Mouse (Mus musculus): ENCODE results near the gene Txlnb. TPM values are rescaled to one million over a fixed set of nuclear protein-coding genes. Genes with fewer than 3 reads are reported as not detected.

Txlnb gene
- total and polyA plus RNA-seq, 3 experiments, result not detected

DNA sequence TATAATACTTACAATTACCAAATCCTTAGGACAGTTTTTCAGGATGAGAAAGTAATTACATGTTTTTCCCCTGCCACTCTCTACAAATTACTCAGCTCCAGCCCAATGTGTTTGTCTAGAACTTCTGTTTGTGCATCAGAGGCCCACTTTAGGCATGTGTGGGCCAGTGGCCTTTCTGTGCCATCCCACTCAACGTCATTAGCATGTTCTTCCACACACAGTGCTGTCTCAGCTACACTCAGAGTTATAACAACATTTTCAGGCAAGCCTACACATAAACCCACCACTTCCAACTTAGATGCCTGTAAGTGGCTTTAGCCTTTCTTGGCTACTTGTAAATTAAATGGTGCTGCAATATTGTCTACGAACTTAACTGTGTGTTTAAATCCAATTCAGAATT is 5.8 kb downstream of the Txlnb start:
- Histone ChIP-seq H3K4me1 (ENCODE audit: control insufficient read depth in 1 of 2, insufficient read depth in 2 of 2, low read length in 2 of 2) (no peaks in the 10 kb centered on the region), H3K4me3 (ENCODE audit: control insufficient read depth in 1 of 2, insufficient read depth in 1 of 2, low read depth in 2 of 2, low read length in 2 of 2) (no peak overlapping the region), H3K27me3 (ENCODE audit: control insufficient read depth in 1 of 2, insufficient read depth in 2 of 2, low read length in 2 of 2) (no peaks in the 10 kb centered on the region), H3K79me2 (ENCODE audit: control insufficient read depth, insufficient read depth, low read length, poor library complexity) (no peaks in the 10 kb centered on the region), H3K36me3 (ENCODE audit: control insufficient read depth in 1 of 2, insufficient read depth in 2 of 2, low read length in 2 of 2) (no peaks in the 10 kb centered on the region), H3K27ac (ENCODE audit: control insufficient read depth, low read depth, low read length) (no peak overlapping the region), H3K9me3 (replicated peaks; ENCODE audit: insufficient read depth, low read length) (no peaks in the 10 kb centered on the region), H3K9ac (ENCODE audit: control insufficient read depth, low read depth, low read length, poor library complexity, severe bottlenecking) (no peak overlapping the region)
- TF ChIP-seq CTCF (IDR thresholded peaks at IDR 0.05 in 2 of 3, conservative IDR thresholded peaks at IDR 0.05 in 1 of 3; ENCODE audit: control insufficient read depth in 1 of 3, insufficient read depth in 1 of 3, low read depth in 2 of 3, low read length in 3 of 3, poor library complexity in 1 of 3, severe bottlenecking in 1 of 3), result no peak
- TF ChIP-seq ZC3H11A (IDR thresholded peaks at IDR 0.05; ENCODE audit: low read depth, low read length), result no peak
- no peak for TF ChIP-seq JUND (IDR thresholded peaks at IDR 0.05; ENCODE audit: low read depth, low read length)
- no peak for TF ChIP-seq POLR2AphosphoS2 (IDR thresholded peaks at IDR 0.05; ENCODE audit: low read length)
- TF ChIP-seq RAD21 (IDR thresholded peaks at IDR 0.05; ENCODE audit: low read depth, low read length), result no peak
- TF ChIP-seq CHD2 (IDR thresholded peaks at IDR 0.05; ENCODE audit: low read length), result no peak
- TF ChIP-seq GATA1 (IDR thresholded peaks at IDR 0.05; ENCODE audit: low read depth, low read length), result no peak
- TF ChIP-seq USF2 (IDR thresholded peaks at IDR 0.05; ENCODE audit: borderline replicate concordance in 1 of 2, insufficient read depth in 1 of 2, low read depth in 1 of 2, low read length in 2 of 2), result no peak
- TF ChIP-seq ZNF384 (IDR thresholded peaks at IDR 0.05; ENCODE audit: low read depth, low read length), result no peak
- no peak for TF ChIP-seq UBTF (IDR thresholded peaks at IDR 0.05; ENCODE audit: borderline replicate concordance, insufficient read depth, low read depth, low read length)
- no peak for TF ChIP-seq MXI1 (IDR thresholded peaks at IDR 0.05; ENCODE audit: low read depth, low read length)
- TF ChIP-seq NELFE (IDR thresholded peaks at IDR 0.05; ENCODE audit: low read depth, low read length), result no peak
- no peak for TF ChIP-seq MAFK (IDR thresholded peaks at IDR 0.05; ENCODE audit: borderline replicate concordance, low read depth, low read length)
- TF ChIP-seq POLR2A (IDR thresholded peaks at IDR 0.05; ENCODE audit: control insufficient read depth in 1 of 2, insufficient read depth in 1 of 2, low read depth in 1 of 2, low read length in 2 of 2, poor library complexity in 1 of 2), result no peak
- TF ChIP-seq E2F4 (IDR thresholded peaks at IDR 0.05; ENCODE audit: borderline replicate concordance, low read depth, low read length), result no peak
- TF ChIP-seq GABPA (IDR thresholded peaks at IDR 0.05; ENCODE audit: low read depth, low read length), result no peak
- no peak for TF ChIP-seq MYC (IDR thresholded peaks at IDR 0.05; ENCODE audit: low read depth, low read length)
- no peak for TF ChIP-seq ZKSCAN1 (IDR thresholded peaks at IDR 0.05; ENCODE audit: low read depth, low read length)
- TF ChIP-seq MEF2A (IDR thresholded peaks at IDR 0.05; ENCODE audit: extremely low read depth, insufficient replicate concordance, low read depth, low read length, poor library complexity, severe bottlenecking), result no peak
- TF ChIP-seq CHD1 (IDR thresholded peaks at IDR 0.05; ENCODE audit: low read depth, low read length), result no peak
- DNase-seq (ENCODE audit: low read depth, low spot score), result no peak

DNA sequence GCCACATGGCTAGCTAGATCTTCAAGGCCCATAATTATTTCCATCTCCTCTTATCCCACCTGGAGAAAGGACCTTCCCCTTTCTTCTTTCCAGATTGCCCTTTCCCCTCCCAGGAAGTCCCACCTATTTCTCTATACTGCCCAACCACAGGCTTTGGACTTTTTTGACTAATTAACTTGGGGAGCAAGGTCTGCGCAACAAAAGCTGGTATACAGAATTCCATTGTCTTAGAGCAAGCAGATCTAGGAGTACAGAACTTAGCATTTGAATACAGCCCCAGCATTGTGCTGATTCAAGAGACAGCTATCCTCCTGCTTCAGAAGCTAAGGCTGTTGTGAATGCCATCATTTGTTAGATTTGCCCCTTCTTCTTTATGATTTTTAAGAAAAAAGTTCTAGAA is 12.5 kb downstream of the Txlnb start:
- no peak overlapping the region for H3K27ac ChIP-seq (ENCODE audit: control insufficient read depth, low read depth, low read length)
- H3K4me1 ChIP-seq (ENCODE audit: control insufficient read depth in 1 of 2, insufficient read depth in 2 of 2, low read length in 2 of 2), result no peaks in the 10 kb centered on the region
- DNase-seq (ENCODE audit: low read depth, low spot score), result no peak
- no peaks in the 10 kb centered on the region for H3K36me3 ChIP-seq (ENCODE audit: control insufficient read depth in 1 of 2, insufficient read depth in 2 of 2, low read length in 2 of 2)
- no peaks in the 10 kb centered on the region for H3K9me3 ChIP-seq (replicated peaks; ENCODE audit: insufficient read depth, low read length)
- H3K79me2 ChIP-seq (ENCODE audit: control insufficient read depth, insufficient read depth, low read length, poor library complexity), result no peaks in the 10 kb centered on the region
- TF ChIP-seq MAZ (IDR thresholded peaks at IDR 0.05; ENCODE audit: low read depth, low read length) (no peak), UBTF (IDR thresholded peaks at IDR 0.05; ENCODE audit: borderline replicate concordance, insufficient read depth, low read depth, low read length) (no peak), CHD2 (IDR thresholded peaks at IDR 0.05; ENCODE audit: low read length) (no peak), ETS1 (IDR thresholded peaks at IDR 0.05; ENCODE audit: low read depth, low read length) (no peak), GATA1 (IDR thresholded peaks at IDR 0.05; ENCODE audit: low read depth, low read length) (no peak), MEF2A (IDR thresholded peaks at IDR 0.05; ENCODE audit: extremely low read depth, insufficient replicate concordance, low read depth, low read length, poor library complexity, severe bottlenecking) (no peak), ZKSCAN1 (IDR thresholded peaks at IDR 0.05; ENCODE audit: low read depth, low read length) (no peak), ELF1 (IDR thresholded peaks at IDR 0.05; ENCODE audit: low read depth, low read length) (no peak), SMC3 (IDR thresholded peaks at IDR 0.05; ENCODE audit: low read depth, low read length) (no peak), CHD1 (IDR thresholded peaks at IDR 0.05; ENCODE audit: low read depth, low read length) (no peak), E2F4 (IDR thresholded peaks at IDR 0.05; ENCODE audit: borderline replicate concordance, low read depth, low read length) (no peak), MYB (IDR thresholded peaks at IDR 0.05; ENCODE audit: low read depth, low read length) (no peak), RAD21 (IDR thresholded peaks at IDR 0.05; ENCODE audit: low read depth, low read length) (no peak), BHLHE40 (IDR thresholded peaks at IDR 0.05; ENCODE audit: borderline replicate concordance, low read depth, low read length) (no peak), RCOR1 (IDR thresholded peaks at IDR 0.05; ENCODE audit: low read depth, low read length) (no peak), POLR2A (IDR thresholded peaks at IDR 0.05; ENCODE audit: control insufficient read depth in 1 of 2, insufficient read depth in 1 of 2, low read depth in 1 of 2, low read length in 2 of 2, poor library complexity in 1 of 2) (no peak)
- H3K27me3 ChIP-seq (ENCODE audit: control insufficient read depth in 1 of 2, insufficient read depth in 2 of 2, low read length in 2 of 2), result no peaks in the 10 kb centered on the region
- H3K9ac ChIP-seq (ENCODE audit: control insufficient read depth, low read depth, low read length, poor library complexity, severe bottlenecking), result no peak overlapping the region
- H3K4me3 ChIP-seq (ENCODE audit: control insufficient read depth in 1 of 2, insufficient read depth in 1 of 2, low read depth in 2 of 2, low read length in 2 of 2), result no peak overlapping the region
